Comparison of ENCODE assay signal across 29 mouse cellular contexts in genomic region chr2:131548330-131548729, GRCm38 (mm10). TPM values are rescaled to one million over a fixed set of nuclear protein-coding genes. Genes with fewer than 3 reads are reported as not detected.
A peak's percentile ranks its signal among the peaks of the same experiment; 100 is the strongest.
DNase-seq lines count a peak whose midpoint lies in the region; ATAC-seq lines count a peak whose summit lies in the region.
"Had no signal": no experiment of that assay in that cellular context is flagged by ENCODE, and none has a peak within 500 bp of the region (broad histone marks: within the 10 kb centered on the region; RNA-seq: fewer than 3 reads in every experiment).

No protein-coding gene starts in this region.

- DNase-seq in adrenal gland, adult 2 months = peak; percentile 75
- no peak for DNase-seq in adrenal gland, postnatal 4 days (ENCODE audit: low spot score in 2 of 2)
- DNase-seq in 3T3-L1 (ENCODE audit: low read depth, low spot score) = peak; percentile 96
- DNase-seq in adipocyte (ENCODE audit: low spot score) = peak; percentile 54
- peak; percentile 66 for DNase-seq in fibroblast of lung, adult 2 months (ENCODE audit: low read depth)
- no peak for DNase-seq in gastrocnemius, postnatal 4 days (ENCODE audit: low spot score in 2 of 2)
- DNase-seq: cerebellum, adult 8-10 months; cerebellum, postnatal 36 days; gastrocnemius, postnatal 14 days; heart, adult 18-20 months; heart, postnatal 36 days; kidney, adult 9 months; kidney, postnatal 10 days; layer of hippocampus, adult 9-11 months; lung, postnatal 36 days; thymus, adult 2 months; thymus, postnatal 4 days had no signal

- H3K36me3 ChIP-seq in forebrain, embryonic 16.5 days (ENCODE audit: control insufficient read depth, insufficient read depth) = no peaks in the 10 kb centered on the region
- H3K36me3 ChIP-seq: embryonic facial prominence, embryonic 12.5 days; forebrain, embryonic 12.5 days; hindbrain, embryonic 12.5 days; limb, embryonic 13.5 days; lung, embryonic 15.5 days; midbrain, embryonic 12.5 days had no signal

- H3K27ac ChIP-seq in forebrain, embryonic 16.5 days (ENCODE audit: low read length) = no peak overlapping the region
- H3K27ac ChIP-seq: embryonic facial prominence, embryonic 12.5 days; forebrain, embryonic 12.5 days; hindbrain, embryonic 12.5 days; limb, embryonic 13.5 days; lung, embryonic 15.5 days; midbrain, embryonic 12.5 days had no signal

- H3K4me3 ChIP-seq in forebrain, embryonic 16.5 days (replicated peaks; ENCODE audit: low read length) = no peak overlapping the region
- H3K4me3 ChIP-seq: embryonic facial prominence, embryonic 12.5 days; erythroblast, embryonic 14.5 days; forebrain, embryonic 12.5 days; hindbrain, embryonic 12.5 days; limb, embryonic 13.5 days; lung, embryonic 15.5 days; midbrain, embryonic 12.5 days had no signal

- WGBS in forebrain, embryonic 16.5 days = 68% methylated on average over 2 of the region's 2 CpGs

- peaks cover 34% of the 10 kb centered on the region for H3K27me3 ChIP-seq in forebrain, embryonic 16.5 days (replicated peaks; ENCODE audit: control insufficient read depth, insufficient read depth, low read length)

- no peak overlapping the region for H3K4me2 ChIP-seq in forebrain, embryonic 16.5 days (ENCODE audit: low read length)
- H3K4me2 ChIP-seq: embryonic facial prominence, embryonic 12.5 days; forebrain, embryonic 12.5 days; heart, embryonic 11.5 days; hindbrain, embryonic 12.5 days; limb, embryonic 13.5 days; liver, embryonic 11.5 days; lung, embryonic 15.5 days; midbrain, embryonic 12.5 days had no signal

- peaks cover 19% of the 10 kb centered on the region for H3K4me1 ChIP-seq in forebrain, embryonic 16.5 days (replicated peaks; ENCODE audit: control insufficient read depth, insufficient read depth, low read length)

- no peaks in the 10 kb centered on the region for H3K9me3 ChIP-seq in forebrain, embryonic 16.5 days (ENCODE audit: control insufficient read depth, low read length)
- H3K9me3 ChIP-seq: embryonic facial prominence, embryonic 12.5 days; forebrain, embryonic 12.5 days; hindbrain, embryonic 12.5 days; limb, embryonic 13.5 days; lung, embryonic 15.5 days; midbrain, embryonic 12.5 days had no signal

- ATAC-seq in forebrain, embryonic 16.5 days = no peak
- ATAC-seq: intestine, embryonic 16.5 days had no signal

- H3K9ac ChIP-seq in forebrain, embryonic 16.5 days (replicated peaks; ENCODE audit: low read depth, low read length) = no peak overlapping the region
- H3K9ac ChIP-seq: embryonic facial prominence, embryonic 12.5 days; forebrain, embryonic 12.5 days; hindbrain, embryonic 12.5 days; limb, embryonic 13.5 days; lung, embryonic 15.5 days; midbrain, embryonic 12.5 days had no signal

RNA-seq across cellular contexts. Expression of gene Adra1d, which starts 13.8 kb away (rescaled TPM):
- total RNA-seq in adrenal gland, adult 2 months (2021) = 10 to 100 TPM; 26.1 to 30.8 TPM
- polyA plus RNA-seq in adrenal gland, adult 2 months (2012; rRNA removed) = 50.8 and 66.2 TPM in 2 replicates
- total RNA-seq in adrenal gland, postnatal 4 days (2021) = 10 to 100 TPM; 14.3 to 17.1 TPM
- 1 to 10 TPM; 1.8 to 2.2 TPM for total RNA-seq in gastrocnemius, postnatal 4 days (2021)
- 0.10 TPM in 1 of 2 replicates, not detected in the other for polyA plus RNA-seq in forebrain, embryonic 16.5 days (2015; fragmentation: Nextera tagmentation; extraction: Ambion mirVana)
- total RNA-seq: megakaryocyte, adult 5-6 weeks had no signal
- polyA plus RNA-seq: erythroblast, embryonic 14.5 days; forebrain, embryonic 12.5 days had no signal

RNA-seq across cellular contexts. Expression of gene Smox, which starts 57.0 kb away (rescaled TPM):
- 10 to 100 TPM; 24.3 to 33.1 TPM for total RNA-seq in adrenal gland, adult 2 months (2021)
- polyA plus RNA-seq in adrenal gland, adult 2 months (2012; rRNA removed) = 29.3 and 37.6 TPM in 2 replicates
- 10 to 100 TPM; 27.8 to 29.9 TPM for total RNA-seq in adrenal gland, postnatal 4 days (2021)
- 10 to 100 TPM; 25.5 to 26.4 TPM for total RNA-seq in gastrocnemius, postnatal 4 days (2021)
- 56.2 and 57.2 TPM in 2 replicates for polyA plus RNA-seq in forebrain, embryonic 16.5 days (2015; fragmentation: Nextera tagmentation; extraction: Ambion mirVana)

Comparison
In these comparisons a context has a peak if more than half of its experiments do, and no peak if none do; other contexts are left out.
1. DNase-seq: peak in adrenal gland, adult 2 months (single experiment), 3T3-L1 (single experiment), adipocyte (single experiment) and fibroblast of lung, adult 2 months (single experiment); none in adrenal gland, postnatal 4 days (0 of 2) and gastrocnemius, postnatal 4 days (0 of 2).
2. RNA of gene Adra1d, which starts 13.8 kb away (total RNA-seq): 26.1 to 30.8 TPM in adrenal gland, adult 2 months and 14.3 to 17.1 TPM in adrenal gland, postnatal 4 days; 1.8 to 2.2 TPM in gastrocnemius, postnatal 4 days; every median in the first group is over 4 times any median in the second.